Comparison of ENCODE assay signal across 11 mouse cellular contexts in genomic region chr19:46533066-46533465, GRCm38 (mm10). TPM values are rescaled to one million over a fixed set of nuclear protein-coding genes. Genes with fewer than 3 reads are reported as not detected.
DNase-seq lines count a peak whose midpoint lies in the region; ATAC-seq and TF ChIP-seq lines count a peak whose summit lies in the region.
"Had no signal": no experiment of that assay in that cellular context is flagged by ENCODE, and none has a peak within 500 bp of the region (broad histone marks: within the 10 kb centered on the region; RNA-seq: fewer than 3 reads in every experiment).

No protein-coding gene starts in this region.

- H3K27ac ChIP-seq in heart, embryonic 10.5 days = peak overlapping the region; percentile 92
- H3K27ac ChIP-seq in lung, postnatal 0 days (ENCODE audit: low read length) = peak overlapping the region; percentile 71
- H3K27ac ChIP-seq in liver, embryonic 13.5 days = peak overlapping the region; percentile 31; the same call in 1 of the 2 replicates
- H3K27ac ChIP-seq: limb, embryonic 13.5 days had no signal

- no peak for ATAC-seq in lung, postnatal 0 days
- no peak for ATAC-seq in liver, embryonic 13.5 days (ENCODE audit: low read depth)

- no peak for DNase-seq in heart, embryonic 10.5 days (ENCODE audit: low spot score)
- DNase-seq in heart, postnatal 14 days = no peak
- DNase-seq in lung, postnatal 0 days (ENCODE audit: low spot score) = no peak
- DNase-seq in lung, adult 18-20 months = no peak
- no peak for DNase-seq in liver, embryonic 13.5 days
- DNase-seq in frontal cortex, postnatal 14 days (ENCODE audit: low spot score in 2 of 2) = no peak
- no peak for DNase-seq in urinary bladder, postnatal 10 days (ENCODE audit: low spot score)
- DNase-seq in left cerebral cortex, adult 8-10 months (ENCODE audit: low spot score in 2 of 2) = no peak
- DNase-seq: cerebellum, adult 2 months had no signal

- no peak for TF ChIP-seq EP300 in lung, postnatal 0 days (IDR thresholded peaks at IDR 0.05)

- H3K9ac ChIP-seq in lung, postnatal 0 days (replicated peaks; ENCODE audit: low read depth) = no peak overlapping the region
- H3K9ac ChIP-seq in liver, embryonic 13.5 days = no peak overlapping the region
- H3K9ac ChIP-seq: limb, embryonic 13.5 days had no signal

- no peak for TF ChIP-seq CTCF in lung, postnatal 0 days (IDR thresholded peaks at IDR 0.05)

- intact Hi-C loops in heart, postnatal 14 days (cut with DNase I) = no loop called here

- H3K4me2 ChIP-seq in lung, postnatal 0 days (replicated peaks; ENCODE audit: low read depth, low read length) = no peak overlapping the region
- H3K4me2 ChIP-seq in liver, embryonic 13.5 days = no peak overlapping the region
- H3K4me2 ChIP-seq: limb, embryonic 13.5 days had no signal

- 37% methylated on average over 4 of the region's 4 CpGs for WGBS in heart, embryonic 10.5 days
- WGBS in lung, postnatal 0 days = 56% methylated on average over 4 of the region's 4 CpGs
- WGBS in liver, embryonic 13.5 days (ENCODE audit: insufficient replicate concordance) = 59% methylated on average over 4 of the region's 4 CpGs

- H3K36me3 ChIP-seq in heart, embryonic 10.5 days = peaks cover 7% of the 10 kb centered on the region; the same call in 1 of the 2 replicates
- H3K36me3 ChIP-seq in lung, postnatal 0 days (ENCODE audit: insufficient read depth, low read length) = no peaks in the 10 kb centered on the region; the same call in 1 of the 2 replicates
- no peaks in the 10 kb centered on the region for H3K36me3 ChIP-seq in liver, embryonic 13.5 days

- peaks cover 69% of the 10 kb centered on the region for H3K4me1 ChIP-seq in heart, embryonic 10.5 days
- peaks cover 46% of the 10 kb centered on the region for H3K4me1 ChIP-seq in lung, postnatal 0 days (ENCODE audit: insufficient read depth, low read depth, low read length)
- H3K4me1 ChIP-seq in liver, embryonic 13.5 days (replicated peaks) = peaks cover 56% of the 10 kb centered on the region

- H3K9me3 ChIP-seq in heart, embryonic 10.5 days = no peaks in the 10 kb centered on the region
- no peaks in the 10 kb centered on the region for H3K9me3 ChIP-seq in lung, postnatal 0 days (ENCODE audit: low read length)
- H3K9me3 ChIP-seq in liver, embryonic 13.5 days (replicated peaks) = no peaks in the 10 kb centered on the region
- H3K9me3 ChIP-seq: limb, embryonic 13.5 days had no signal

- no peak overlapping the region for H3K4me3 ChIP-seq in heart, embryonic 10.5 days
- no peak overlapping the region for H3K4me3 ChIP-seq in lung, postnatal 0 days (ENCODE audit: low read depth, low read length)
- H3K4me3 ChIP-seq in liver, embryonic 13.5 days (replicated peaks) = no peak overlapping the region
- H3K4me3 ChIP-seq: limb, embryonic 13.5 days; myocyte had no signal

- H3K27me3 ChIP-seq in heart, embryonic 10.5 days (ENCODE audit: insufficient read depth, poor library complexity, severe bottlenecking) = no peaks in the 10 kb centered on the region
- no peaks in the 10 kb centered on the region for H3K27me3 ChIP-seq in lung, postnatal 0 days (replicated peaks; ENCODE audit: insufficient read depth, low read length)
- H3K27me3 ChIP-seq in liver, embryonic 13.5 days = peaks cover 7% of the 10 kb centered on the region; the same call in 1 of the 2 replicates
- H3K27me3 ChIP-seq: limb, embryonic 13.5 days had no signal

RNA-seq across cellular contexts. Expression of gene Trim8, which starts 31.6 kb away (rescaled TPM):
- 17.6 and 22.0 TPM in 2 replicates for polyA plus RNA-seq in heart, embryonic 10.5 days (2016; fragmentation: Nextera tagmentation; extraction: Ambion mirVana)
- total RNA-seq in heart, postnatal 14 days (2021) = 10 to 100 TPM; 47.6 to 50.0 TPM
- 34.1 and 34.8 TPM in 2 replicates for polyA plus RNA-seq in lung, postnatal 0 days (2015; fragmentation: Nextera tagmentation; extraction: Ambion mirVana)
- 9.1 and 9.2 TPM in 2 replicates for polyA plus RNA-seq in liver, embryonic 13.5 days (2015; fragmentation: Nextera tagmentation; extraction: Ambion mirVana)
- 100 to 1,000 TPM; 103 to 108 (median 104) TPM for total RNA-seq in left cerebral cortex, adult 8-10 months (2022)

RNA-seq across cellular contexts. Expression of gene Arl3, which starts 39.9 kb away (rescaled TPM):
- polyA plus RNA-seq in heart, embryonic 10.5 days (2016; fragmentation: Nextera tagmentation; extraction: Ambion mirVana) = 112 and 134 TPM in 2 replicates
- total RNA-seq in heart, postnatal 14 days (2021) = 10 to 100 TPM; 29.7 to 30.0 TPM
- 52.6 and 70.9 TPM in 2 replicates for polyA plus RNA-seq in lung, postnatal 0 days (2015; fragmentation: Nextera tagmentation; extraction: Ambion mirVana)
- 29.8 and 32.1 TPM in 2 replicates for polyA plus RNA-seq in liver, embryonic 13.5 days (2015; fragmentation: Nextera tagmentation; extraction: Ambion mirVana)
- total RNA-seq in left cerebral cortex, adult 8-10 months (2022) = 100 to 1,000 TPM in 3 of 4 experiments, 10 to 100 TPM in 1; 94.2 to 133 (median 116) TPM

RNA-seq across cellular contexts. Expression of gene Sfxn2, which starts 40.1 kb away (rescaled TPM):
- polyA plus RNA-seq in heart, embryonic 10.5 days (2016; fragmentation: Nextera tagmentation; extraction: Ambion mirVana) = 14.2 and 14.5 TPM in 2 replicates
- total RNA-seq in heart, postnatal 14 days (2021) = 1 to 10 TPM; 4.1 to 5.3 TPM
- polyA plus RNA-seq in lung, postnatal 0 days (2015; fragmentation: Nextera tagmentation; extraction: Ambion mirVana) = 18.4 and 19.6 TPM in 2 replicates
- polyA plus RNA-seq in liver, embryonic 13.5 days (2015; fragmentation: Nextera tagmentation; extraction: Ambion mirVana) = 18.3 and 19.8 TPM in 2 replicates
- 1 to 10 TPM; 4.3 to 5.6 (median 4.8) TPM for total RNA-seq in left cerebral cortex, adult 8-10 months (2022)

Comparison
In these comparisons a context has a peak if more than half of its experiments do, and no peak if none do; other contexts are left out.
1. H3K27ac ChIP-seq: peak in every context shown above with its lines; median percentile 92 in heart, embryonic 10.5 days; 71 in lung, postnatal 0 days; 31 in liver, embryonic 13.5 days.